Mouse (Mus musculus): Measurements from ENCODE around the gene Steap3.

- TF ChIP-seq CTCF (IDR thresholded peaks at IDR 0.05; ENCODE audit: control insufficient read depth, insufficient read depth, insufficient read length): no peak
- no peak for TF ChIP-seq CEBPB (IDR thresholded peaks at IDR 0.05; ENCODE audit: low read depth)
Measured at GRCm38 (mm10) chr1:120186204-120186603, 86.3 kb downstream of the Steap3 start.

Data from C2C12 (cell line).